Mouse (Mus musculus) lung, embryonic 16.5 days (tissue): ENCODE results near the gene Zfp646. TPM values are rescaled to one million over a fixed set of nuclear protein-coding genes. Genes with fewer than 3 reads are reported as not detected.

Source experiments
- ATAC-seq: fragments of 200-750 bp; cut with Nextera tagmentation; 2 replicates; pipeline ENCODE4 v1.8.0; 2017; ENCODE audit warnings: low read depth, mild to moderate bottlenecking, moderate library complexity
- H3K27ac ChIP-seq: fragments of 300-500 bp; sonication (generic); 2 replicates; pipeline ENCODE4 v1.5.1; 2014; ENCODE audit warnings: mild to moderate bottlenecking, control low read depth, low read length
- H3K27me3 ChIP-seq: fragments of 300-500 bp; sonication (generic); 2 replicates; pipeline ENCODE4 v1.6.1; 2014; ENCODE audit warnings: low read depth, low read length, mixed read lengths; ENCODE audit not compliant: control insufficient read depth, insufficient read depth
- H3K36me3 ChIP-seq: fragments of 300-500 bp; sonication (generic); 2 replicates; pipeline ENCODE4 v1.6.1; 2014; ENCODE audit warnings: low read length; ENCODE audit not compliant: control insufficient read depth, insufficient read depth
- H3K4me1 ChIP-seq: fragments of 300-500 bp; sonication (generic); replicated peaks from 2 replicates; pipeline ENCODE4 v1.6.1; 2014; ENCODE audit warnings: low read length, mixed read lengths; ENCODE audit not compliant: control insufficient read depth, insufficient read depth
- H3K4me2 ChIP-seq: fragments of 300-500 bp; sonication (generic); 2 replicates; pipeline ENCODE4 v1.6.1; 2014; ENCODE audit warnings: low read depth, low read length, control low read depth
- H3K4me3 ChIP-seq: fragments of 300-500 bp; sonication (generic); 2 replicates; pipeline ENCODE4 v1.5.1; 2014; ENCODE audit warnings: mild to moderate bottlenecking, low read length, control low read depth
- H3K9ac ChIP-seq: fragments of 300-500 bp; sonication (generic); 2 replicates; pipeline ENCODE4 v1.6.1; 2014; ENCODE audit warnings: low read length, control low read depth
- H3K9me3 ChIP-seq: fragments of 300-500 bp; sonication (generic); 2 replicates; pipeline ENCODE4 v1.6.1; 2016; ENCODE audit warnings: low read length; ENCODE audit not compliant: control insufficient read depth
- WGBS: fragments of 180-500 bp; shearing (Covaris S2); extraction: QIAGEN DNeasy Blood & Tissue Kit; methylation state at CpG from one replicate; pipeline ENCODE4 v1.1.7; 2014; 5-methylcytosine and 5-hydroxymethylcytosine counted together
- polyA plus RNA-seq: library from polyadenylated mRNA; unstranded; fragments of >200 nt; fragmentation: Nextera tagmentation; extraction: Ambion mirVana; gene quantifications from 2 replicates; pipeline ENCODE4 v1.2.1, GENCODE M21; 2015

Zfp646 gene
- polyA plus RNA-seq, 1 experiment from 2014 or later, result 11.2 TPM

DNA sequence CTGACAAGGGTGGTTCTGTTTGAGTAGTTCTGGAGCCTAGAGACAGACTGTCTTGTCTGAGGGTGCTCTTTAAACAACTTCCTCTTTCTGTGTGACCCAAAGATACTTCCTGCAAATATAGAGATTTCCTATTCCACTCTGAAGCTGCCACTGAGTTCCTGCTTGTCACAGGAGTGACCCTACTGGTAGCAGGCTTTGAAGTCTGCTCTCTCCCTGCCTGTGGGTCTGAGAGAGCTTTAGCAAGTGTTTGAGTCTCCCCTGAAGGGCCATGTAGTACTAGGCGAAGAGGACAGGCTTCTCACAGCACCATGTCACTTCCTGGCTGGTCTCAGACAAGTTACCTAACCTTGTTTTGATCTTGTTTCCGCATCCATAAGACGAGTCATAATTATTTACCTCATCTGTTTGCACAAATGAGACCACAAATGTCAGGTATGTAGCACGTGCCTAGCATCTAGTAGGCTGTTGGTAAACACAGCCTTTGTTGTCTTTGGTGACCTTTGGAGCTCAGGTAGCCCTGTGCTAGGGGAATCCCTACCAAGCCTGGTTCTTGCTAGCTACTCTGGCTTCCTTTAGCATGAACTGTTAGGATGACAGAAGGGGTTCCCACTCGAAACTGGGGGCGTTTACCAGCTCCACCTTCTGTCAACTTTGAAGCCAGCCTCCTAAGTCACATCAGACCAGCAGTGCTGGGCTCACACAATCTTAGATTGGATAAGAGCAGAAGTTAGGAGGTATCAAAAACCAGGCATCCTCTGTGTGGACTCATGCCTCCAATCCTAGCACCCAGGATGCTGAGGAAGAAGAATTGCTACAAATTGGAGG is 46.6 kb downstream of the Zfp646 start:
- H3K36me3 ChIP-seq, result peaks cover 13% of the 10 kb centered on the region
- H3K27me3 ChIP-seq, result no peaks in the 10 kb centered on the region
- H3K9ac ChIP-seq, result no peak overlapping the region
- H3K4me1 ChIP-seq, result peaks cover 26% of the 10 kb centered on the region
- ATAC-seq, result no peak
- no peaks in the 10 kb centered on the region for H3K9me3 ChIP-seq
- H3K27ac ChIP-seq, result peak overlapping the region; percentile 63
- 46% methylated on average over 6 of the region's 6 CpGs for WGBS
- H3K4me2 ChIP-seq, result no peak overlapping the region
- H3K4me3 ChIP-seq, result no peak overlapping the region

DNA sequence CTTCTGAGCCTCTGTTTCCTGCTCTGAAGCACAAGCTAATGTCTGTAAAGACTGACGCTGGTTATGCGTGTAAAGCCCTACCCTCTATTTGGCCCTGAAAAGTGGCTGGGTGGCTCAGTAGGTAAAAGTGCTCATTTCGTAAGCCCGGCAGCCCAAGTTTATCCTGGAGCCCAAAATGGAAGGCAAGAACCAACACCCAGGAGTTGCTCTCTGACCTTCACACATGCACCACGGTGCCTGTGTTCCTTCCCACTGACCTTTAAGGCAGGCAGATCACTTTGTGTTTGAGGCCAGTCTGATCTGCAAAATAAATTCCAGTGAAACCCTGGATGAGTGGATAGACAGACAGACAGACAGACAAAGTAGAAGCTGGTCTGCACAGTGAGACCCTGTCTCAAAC is 47.7 kb downstream of the Zfp646 start:
- no peaks in the 10 kb centered on the region for H3K9me3 ChIP-seq
- H3K27me3 ChIP-seq, result no peaks in the 10 kb centered on the region
- WGBS, result 70% methylated on average over 5 of the region's 5 CpGs
- H3K4me1 ChIP-seq, result peaks cover 26% of the 10 kb centered on the region
- no peak overlapping the region for H3K4me2 ChIP-seq
- no peak overlapping the region for H3K4me3 ChIP-seq
- no peak overlapping the region; the same call in 1 of the 2 replicates for H3K9ac ChIP-seq
- ATAC-seq, result no peak
- H3K27ac ChIP-seq, result peak overlapping the region; percentile 47
- peaks cover 12% of the 10 kb centered on the region for H3K36me3 ChIP-seq

DNA sequence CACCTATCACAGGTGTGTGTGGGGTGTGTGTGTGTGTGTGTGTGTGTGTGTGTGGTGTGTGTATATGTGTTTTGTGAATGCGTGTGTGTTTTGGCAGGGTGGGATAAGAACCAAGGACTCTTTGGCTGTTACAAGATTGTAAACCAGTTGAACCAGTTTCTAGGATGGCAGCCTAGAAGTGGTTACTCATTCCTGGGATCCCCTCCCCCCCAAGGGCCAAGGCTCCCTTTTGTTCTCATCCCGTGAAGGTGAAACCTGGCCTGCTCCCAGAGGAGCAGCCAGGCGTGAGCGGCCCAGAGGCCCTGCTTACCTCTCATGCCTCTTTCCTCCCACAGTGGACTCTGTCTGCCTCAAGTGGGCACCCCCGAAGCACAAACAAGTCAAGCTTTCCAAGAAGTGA is 49.2 kb downstream of the Zfp646 start:
- peak overlapping the region; percentile 42; the same call in 1 of the 2 replicates for H3K4me2 ChIP-seq
- peaks cover 12% of the 10 kb centered on the region for H3K36me3 ChIP-seq
- H3K4me3 ChIP-seq, result no peak overlapping the region
- no peaks in the 10 kb centered on the region for H3K9me3 ChIP-seq
- H3K4me1 ChIP-seq, result peaks cover 26% of the 10 kb centered on the region
- H3K27ac ChIP-seq, result peak overlapping the region; percentile 94
- no peak overlapping the region for H3K9ac ChIP-seq
- 62% methylated on average over 5 of the region's 5 CpGs for WGBS
- peak; percentile 88 for ATAC-seq
- H3K27me3 ChIP-seq, result no peaks in the 10 kb centered on the region

DNA sequence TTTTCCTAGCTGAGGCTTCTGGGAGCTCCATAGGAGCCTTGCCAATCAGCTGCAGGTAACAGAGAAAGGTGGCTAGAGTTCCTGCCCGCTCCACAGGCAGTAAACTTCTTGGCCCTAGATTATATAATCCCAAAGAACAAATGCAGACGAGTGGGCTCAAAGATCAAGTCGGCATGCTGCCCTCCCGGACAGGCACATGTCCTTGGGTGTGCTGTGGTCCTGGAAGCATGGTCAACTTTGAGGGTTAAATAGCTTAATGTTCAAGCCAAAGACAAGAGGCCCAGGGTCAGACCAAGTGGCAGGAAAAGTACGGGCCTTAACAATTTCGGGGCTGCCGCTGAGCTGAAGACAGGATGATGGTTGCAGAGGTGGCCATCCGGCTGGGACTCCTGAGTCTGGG is 50.0 kb downstream of the Zfp646 start:
- H3K36me3 ChIP-seq, result peaks cover 12% of the 10 kb centered on the region
- H3K9ac ChIP-seq, result peak overlapping the region; percentile 44
- no peaks in the 10 kb centered on the region for H3K27me3 ChIP-seq
- 58% methylated on average over 8 of the region's 8 CpGs for WGBS
- no peaks in the 10 kb centered on the region for H3K9me3 ChIP-seq
- no peak for ATAC-seq
- H3K4me3 ChIP-seq, result peak overlapping the region; percentile 15
- peak overlapping the region; percentile 42 for H3K4me2 ChIP-seq
- peaks cover 28% of the 10 kb centered on the region for H3K4me1 ChIP-seq
- H3K27ac ChIP-seq, result peak overlapping the region; percentile 94

DNA sequence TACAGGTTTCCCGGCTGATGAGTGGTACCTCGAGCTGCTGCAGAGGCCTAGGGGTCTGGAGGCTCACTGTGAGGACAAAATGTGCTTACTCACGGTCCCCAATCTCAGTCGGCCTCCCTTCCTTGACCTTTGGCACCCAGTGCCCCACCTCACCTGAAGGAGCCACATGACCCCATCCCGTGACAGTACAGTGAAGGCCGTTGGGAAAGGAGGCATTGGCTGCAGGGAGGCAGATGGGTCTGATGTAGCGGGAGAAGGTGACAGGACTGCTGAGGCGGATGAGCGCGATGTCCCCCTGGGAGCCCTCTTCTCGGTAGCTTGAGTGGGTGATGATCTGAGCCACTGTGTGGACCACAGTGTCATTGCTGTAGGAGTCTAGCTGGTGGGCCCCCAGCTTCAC is 50.8 kb downstream of the Zfp646 start:
- H3K4me1 ChIP-seq, result peaks cover 35% of the 10 kb centered on the region

DNA sequence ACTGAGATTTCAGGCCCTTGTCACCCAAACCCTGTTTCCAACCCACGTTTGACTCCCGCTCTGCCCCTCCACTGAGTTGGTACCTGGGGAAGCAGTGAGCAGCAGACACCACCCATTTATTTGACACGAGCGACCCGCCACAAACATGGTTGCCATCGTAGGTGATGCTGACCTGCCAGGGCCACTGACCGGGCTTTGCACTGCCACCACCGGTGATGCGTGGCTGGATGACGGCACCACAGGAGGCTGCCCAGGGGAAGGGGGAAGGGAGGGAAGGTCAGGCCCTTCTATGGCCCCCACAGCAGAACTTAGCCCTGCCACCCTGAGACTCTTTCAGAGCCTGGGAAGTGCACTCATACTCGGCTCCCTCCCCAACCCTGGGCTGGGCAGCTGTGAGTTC is 51.7 kb downstream of the Zfp646 start:
- Histone ChIP-seq H3K4me3 (peak overlapping the region; percentile 55), H3K9me3 (no peaks in the 10 kb centered on the region), H3K36me3 (peaks cover 12% of the 10 kb centered on the region), H3K9ac (peak overlapping the region; percentile 75), H3K27ac (peak overlapping the region; percentile 94), H3K4me2 (peak overlapping the region; percentile 42), H3K27me3 (no peaks in the 10 kb centered on the region), H3K4me1 (peaks cover 38% of the 10 kb centered on the region)
- no peak for ATAC-seq
- WGBS, result 78% methylated on average over 11 of the region's 11 CpGs

More for the DNA sequence above, 50.8 kb downstream of the Zfp646 start:
- H3K27ac ChIP-seq, result peak overlapping the region; percentile 94
- peaks cover 12% of the 10 kb centered on the region for H3K36me3 ChIP-seq
- peak overlapping the region; percentile 30 for H3K9ac ChIP-seq
- H3K4me2 ChIP-seq, result peak overlapping the region; percentile 42
- WGBS, result 70% methylated on average over 11 of the region's 11 CpGs
- H3K27me3 ChIP-seq, result no peaks in the 10 kb centered on the region
- ATAC-seq, result no peak
- H3K9me3 ChIP-seq, result no peaks in the 10 kb centered on the region
- peak overlapping the region; percentile 15 for H3K4me3 ChIP-seq

DNA sequence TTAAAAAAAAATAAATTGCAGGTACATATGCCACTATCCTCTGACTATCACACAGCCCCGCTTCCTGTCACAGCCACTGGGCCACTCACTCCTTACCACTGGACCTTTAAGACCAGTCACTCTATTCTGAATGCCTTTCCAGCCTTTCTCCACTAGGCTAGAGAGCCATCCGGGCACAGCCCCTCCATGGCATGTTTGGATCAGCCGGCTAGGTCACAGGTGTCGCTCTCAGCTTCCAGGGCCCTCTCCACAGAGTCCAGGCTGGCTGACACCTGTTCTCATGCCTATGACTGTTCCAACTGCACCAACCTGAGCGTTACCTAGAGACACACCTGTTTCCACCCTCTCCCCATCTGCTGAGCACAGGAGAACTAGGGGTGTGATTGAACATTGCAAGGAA is 52.6 kb downstream of the Zfp646 start:
- no peaks in the 10 kb centered on the region for H3K9me3 ChIP-seq
- ATAC-seq, result no peak
- peak overlapping the region; percentile 86 for H3K27ac ChIP-seq
- H3K9ac ChIP-seq, result peak overlapping the region; percentile 75
- H3K36me3 ChIP-seq, result peaks cover 12% of the 10 kb centered on the region
- peaks cover 40% of the 10 kb centered on the region for H3K4me1 ChIP-seq
- peak overlapping the region; percentile 55 for H3K4me3 ChIP-seq
- H3K4me2 ChIP-seq, result peak overlapping the region; percentile 42
- H3K27me3 ChIP-seq, result no peaks in the 10 kb centered on the region
- 35% methylated on average over 5 of the region's 5 CpGs for WGBS

DNA sequence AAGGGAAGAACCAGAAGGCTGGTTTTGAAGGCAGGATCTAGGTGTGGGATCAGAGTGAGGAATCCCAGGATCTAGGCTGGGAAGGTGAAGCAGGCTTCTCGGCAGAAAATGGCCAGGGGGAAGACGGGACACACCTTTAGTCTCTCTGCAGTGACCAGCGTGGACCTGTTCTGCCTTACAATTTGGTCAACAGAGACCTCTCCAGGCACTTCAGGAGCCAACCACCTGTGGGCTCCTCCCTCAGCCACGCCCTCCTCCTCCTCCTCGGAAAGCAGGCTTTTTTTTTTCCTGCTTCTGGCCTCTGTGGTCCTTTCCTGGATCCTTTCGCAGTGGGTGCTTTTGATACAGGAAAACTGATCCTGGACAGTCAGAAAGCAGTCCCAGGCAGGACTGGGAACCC is 53.9 kb downstream of the Zfp646 start, which contains the start of gene Prss8:
TSS of gene Prss8 (minus strand) at position 182 of the 400 bp plus-strand sequence.
- H3K36me3 ChIP-seq, result peaks cover 11% of the 10 kb centered on the region
- H3K27me3 ChIP-seq, result no peaks in the 10 kb centered on the region
- peak within 1 kb of the TSS; percentile 55 for H3K4me3 ChIP-seq
- peak within 1 kb of the TSS; percentile 95 for H3K27ac ChIP-seq
- peak; percentile 31; the same call in 1 of the 2 replicates for ATAC-seq
- WGBS, result 21% methylated on average over 6 of the region's 6 CpGs
- peak within 1 kb of the TSS; percentile 42 for H3K4me2 ChIP-seq
- H3K4me1 ChIP-seq, result peaks cover 47% of the 10 kb centered on the region
- peak within 1 kb of the TSS; percentile 75 for H3K9ac ChIP-seq
- H3K9me3 ChIP-seq, result no peaks in the 10 kb centered on the region

DNA sequence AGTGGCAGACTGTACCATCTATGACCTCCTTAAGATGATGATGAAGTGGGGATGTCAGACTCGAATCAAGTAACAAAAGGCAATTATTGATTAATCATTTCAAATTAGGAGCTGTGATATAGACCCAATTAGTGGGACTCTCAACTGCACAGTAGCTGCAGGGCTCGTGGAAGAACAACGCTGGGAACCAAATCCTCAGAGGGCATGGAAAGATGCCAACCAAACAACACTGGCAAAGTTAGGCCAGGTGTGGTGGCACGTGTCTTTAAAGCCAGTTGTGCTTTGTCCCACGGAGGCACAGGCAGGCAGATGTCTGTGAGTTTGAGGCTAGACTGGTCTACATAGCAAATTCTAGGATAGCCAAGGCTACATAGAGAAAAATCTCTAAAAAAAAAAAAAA is 54.6 kb downstream of the Zfp646 start:
- Histone ChIP-seq H3K9ac (no peak overlapping the region), H3K4me1 (peaks cover 49% of the 10 kb centered on the region), H3K27me3 (no peaks in the 10 kb centered on the region), H3K4me3 (no peak overlapping the region), H3K9me3 (no peaks in the 10 kb centered on the region), H3K4me2 (0 out of 2 replicates have a peak overlapping the region, but pooled peaks have one; percentile 26), H3K27ac (peak overlapping the region; percentile 95), H3K36me3 (peaks cover 10% of the 10 kb centered on the region)
- no peak for ATAC-seq
- WGBS, result 67% methylated on average over 5 of the region's 5 CpGs
